Mouse (Mus musculus) erythroblast, embryonic 14.5 days (primary cell): ENCODE results near the gene Ckap2.

Experiments used
- GATA1 ChIP-seq: IDR thresholded peaks from 2 replicates; pipeline ENCODE4 v1.6.1; 2012; ENCODE audit warnings: low read length, inconsistent platforms, mixed read lengths
- TAL1 ChIP-seq: IDR thresholded peaks from 3 replicates; pipeline ENCODE4 v1.6.1; 2012; ENCODE audit warnings: low read length, inconsistent platforms, mixed read lengths

DNA sequence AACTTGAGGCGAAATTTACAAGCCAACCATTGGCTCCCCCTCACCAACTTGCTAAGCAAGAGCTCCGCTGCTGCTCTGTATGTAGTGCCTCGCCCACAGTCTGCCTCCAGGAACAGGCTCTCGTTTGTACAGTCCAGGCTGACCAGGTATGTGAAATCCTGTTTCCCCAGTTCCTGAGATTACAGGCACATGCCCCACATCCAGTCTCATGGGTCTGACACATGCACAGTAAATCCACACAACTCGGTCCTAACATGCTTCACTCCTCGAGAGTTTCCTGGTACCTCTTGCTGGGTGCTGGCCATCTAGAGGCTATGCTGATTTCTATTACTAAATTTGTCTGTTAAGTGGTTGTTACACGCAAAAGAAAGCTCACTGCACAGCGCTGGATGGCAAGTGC is 40.7 kb upstream of the Ckap2 start:
- TF ChIP-seq GATA1 (no peak), TAL1 (no peak)
